Mouse (Mus musculus): ENCODE data around the gene Crtc2. TPM values are rescaled to one million over a fixed set of nuclear protein-coding genes. Genes with fewer than 3 reads are reported as not detected.

The Crtc2 gene
- polyA plus RNA-seq, 2 experiments, result 17.5 to 71.8 TPM

DNA sequence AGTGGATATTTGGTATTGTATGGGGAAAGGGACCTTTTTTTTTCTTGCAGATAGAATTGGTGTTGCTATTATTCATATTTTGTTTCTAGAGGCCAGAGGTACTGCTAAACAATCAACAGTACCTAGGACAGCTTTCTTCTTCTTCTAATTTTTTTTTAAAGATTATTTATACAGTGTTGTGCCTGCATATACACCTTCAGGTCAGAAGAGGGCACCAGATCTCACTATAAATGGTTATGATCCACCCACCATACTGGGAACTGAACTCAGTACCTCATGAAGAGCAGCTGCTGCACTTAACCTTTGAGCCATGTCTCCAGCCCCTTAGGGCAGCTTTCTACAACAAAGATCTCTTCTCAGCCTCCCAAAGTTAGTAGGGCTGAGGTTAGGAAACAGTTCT, 59.4 kb downstream of the Crtc2 start:
- no peaks in the 10 kb centered on the region for H3K9me3 ChIP-seq (ENCODE audit: control insufficient read depth, low read length)
- no peaks in the 10 kb centered on the region for H3K36me3 ChIP-seq (ENCODE audit: control insufficient read depth, insufficient read depth, low read length)
- TF ChIP-seq POLR2A (IDR thresholded peaks at IDR 0.05; ENCODE audit: borderline replicate concordance, extremely low read depth, insufficient read depth, insufficient read length), result no peak
- H3K27ac ChIP-seq (replicated peaks; ENCODE audit: low read depth, low read length), result no peak overlapping the region
- ATAC-seq (ENCODE audit: low FRiP score, low read depth) (no peak), DNase-seq (ENCODE audit: low spot score) (no peak)
- no peaks in the 10 kb centered on the region for H3K4me1 ChIP-seq (ENCODE audit: control insufficient read depth, insufficient read depth, low read length)
- no peaks in the 10 kb centered on the region for H3K27me3 ChIP-seq (ENCODE audit: control insufficient read depth, insufficient read depth, low read length)
- no peak overlapping the region for H3K9ac ChIP-seq (ENCODE audit: low read depth, low read length, severe bottlenecking)
- no peak overlapping the region for H3K4me3 ChIP-seq (replicated peaks; ENCODE audit: low read length)
- no peak overlapping the region for H3K4me2 ChIP-seq (replicated peaks; ENCODE audit: low read depth, low read length, severe bottlenecking)

Small RNA genes within 50 kb of the gene (microRNA-seq; reads per million reads assigned to microRNA genes)
- not detected for gene Mir7012

Other genes with a start within 250 kb of the Crtc2 start
- gene 4933434E20Rik, start 202.5 kb upstream of the Crtc2 start, polyA plus RNA-seq (2012; rRNA removed), result 62.2 and 69.4 TPM in 2 replicates
- gene 4933434E20Rik, start 202.5 kb upstream of the Crtc2 start, polyA plus RNA-seq (2014; fragmentation: Nextera tagmentation; extraction: Ambion mirVana), result 133 and 139 TPM in 2 replicates
- 205 and 239 TPM in 2 replicates for gene Ubap2l, start 201.5 kb upstream of the Crtc2 start, polyA plus RNA-seq (2012; rRNA removed)
- gene Ubap2l, start 201.5 kb upstream of the Crtc2 start, polyA plus RNA-seq (2014; fragmentation: Nextera tagmentation; extraction: Ambion mirVana), result 214 and 235 TPM in 2 replicates
- 258 and 269 TPM in 2 replicates for gene Tpm3, start 181.5 kb upstream of the Crtc2 start, polyA plus RNA-seq (2012; rRNA removed)
- 436 and 464 TPM in 2 replicates for gene Tpm3, start 181.5 kb upstream of the Crtc2 start, polyA plus RNA-seq (2014; fragmentation: Nextera tagmentation; extraction: Ambion mirVana)
- gene Nup210l, start 150.0 kb upstream of the Crtc2 start, polyA plus RNA-seq (2012; rRNA removed), result 2.5 and 2.6 TPM in 2 replicates
- gene Nup210l, start 150.0 kb upstream of the Crtc2 start, polyA plus RNA-seq (2014; fragmentation: Nextera tagmentation; extraction: Ambion mirVana), result 0.30 and 0.47 TPM in 2 replicates
- 3,285 and 4,392 TPM in 2 replicates for gene Rps27, start 40.5 kb upstream of the Crtc2 start, polyA plus RNA-seq (2012; rRNA removed)
- gene Rps27, start 40.5 kb upstream of the Crtc2 start, polyA plus RNA-seq (2014; fragmentation: Nextera tagmentation; extraction: Ambion mirVana), result 2,297 and 2,465 TPM in 2 replicates
- gene Rab13, start 40.5 kb upstream of the Crtc2 start, polyA plus RNA-seq (2012; rRNA removed), result 23.8 and 35.8 TPM in 2 replicates
- gene Rab13, start 40.5 kb upstream of the Crtc2 start, polyA plus RNA-seq (2014; fragmentation: Nextera tagmentation; extraction: Ambion mirVana), result 17.8 and 21.8 TPM in 2 replicates
- gene Jtb, start 22.6 kb upstream of the Crtc2 start, polyA plus RNA-seq (2012; rRNA removed), result 74.2 and 78.2 TPM in 2 replicates
- gene Jtb, start 22.6 kb upstream of the Crtc2 start, polyA plus RNA-seq (2014; fragmentation: Nextera tagmentation; extraction: Ambion mirVana), result 120 and 130 TPM in 2 replicates
- 6.3 and 6.4 TPM in 2 replicates for gene Creb3l4, start 10.7 kb upstream of the Crtc2 start, polyA plus RNA-seq (2012; rRNA removed)
- 6.7 and 10.0 TPM in 2 replicates for gene Creb3l4, start 10.7 kb upstream of the Crtc2 start, polyA plus RNA-seq (2014; fragmentation: Nextera tagmentation; extraction: Ambion mirVana)
- 56.8 and 66.4 TPM in 2 replicates for gene Slc39a1, start 6.0 kb upstream of the Crtc2 start, polyA plus RNA-seq (2012; rRNA removed)
- gene Slc39a1, start 6.0 kb upstream of the Crtc2 start, polyA plus RNA-seq (2014; fragmentation: Nextera tagmentation; extraction: Ambion mirVana), result 104 and 111 TPM in 2 replicates
- 21.3 and 25.7 TPM in 2 replicates for gene Dennd4b, start 11.0 kb downstream of the Crtc2 start, polyA plus RNA-seq (2012; rRNA removed)
- 3.6 and 6.4 TPM in 2 replicates for gene Dennd4b, start 11.0 kb downstream of the Crtc2 start, polyA plus RNA-seq (2014; fragmentation: Nextera tagmentation; extraction: Ambion mirVana)
- 39.9 and 44.6 TPM in 2 replicates for gene Gatad2b, start 39.0 kb downstream of the Crtc2 start, polyA plus RNA-seq (2012; rRNA removed)
- gene Gatad2b, start 39.0 kb downstream of the Crtc2 start, polyA plus RNA-seq (2014; fragmentation: Nextera tagmentation; extraction: Ambion mirVana), result 16.8 and 17.6 TPM in 2 replicates
- 64.7 and 92.1 TPM in 2 replicates for gene Slc27a3, start 135.8 kb downstream of the Crtc2 start, polyA plus RNA-seq (2012; rRNA removed)
- 30.5 and 34.7 TPM in 2 replicates for gene Slc27a3, start 135.8 kb downstream of the Crtc2 start, polyA plus RNA-seq (2014; fragmentation: Nextera tagmentation; extraction: Ambion mirVana)
- 52.8 and 55.9 TPM in 2 replicates for gene Ints3, start 179.5 kb downstream of the Crtc2 start, polyA plus RNA-seq (2012; rRNA removed)
- gene Ints3, start 179.5 kb downstream of the Crtc2 start, polyA plus RNA-seq (2014; fragmentation: Nextera tagmentation; extraction: Ambion mirVana), result 26.0 and 32.5 TPM in 2 replicates
- 15.5 and 16.0 TPM in 2 replicates for gene Npr1, start 211.7 kb downstream of the Crtc2 start, polyA plus RNA-seq (2012; rRNA removed)
- gene Npr1, start 211.7 kb downstream of the Crtc2 start, polyA plus RNA-seq (2014; fragmentation: Nextera tagmentation; extraction: Ambion mirVana), result 4.8 and 4.9 TPM in 2 replicates
- 117 and 137 TPM in 2 replicates for gene Ilf2, start 222.0 kb downstream of the Crtc2 start, polyA plus RNA-seq (2012; rRNA removed)
- gene Ilf2, start 222.0 kb downstream of the Crtc2 start, polyA plus RNA-seq (2014; fragmentation: Nextera tagmentation; extraction: Ambion mirVana), result 169 and 186 TPM in 2 replicates
- 54.8 and 57.8 TPM in 2 replicates for gene Snapin, start 236.9 kb downstream of the Crtc2 start, polyA plus RNA-seq (2012; rRNA removed)
- 87.6 and 91.3 TPM in 2 replicates for gene Snapin, start 236.9 kb downstream of the Crtc2 start, polyA plus RNA-seq (2014; fragmentation: Nextera tagmentation; extraction: Ambion mirVana)

Data from limb, embryonic 14.5 days (tissue).